Mouse (Mus musculus) bone marrow, adult 2 months (tissue): ENCODE measurements around the gene Ebf4. TPM values are rescaled to one million over a fixed set of nuclear protein-coding genes. Genes with fewer than 3 reads are reported as not detected.
"Not testable (repeated sequence)": the region's sequence is repeated elsewhere in the genome, so short reads cannot be mapped to it uniquely, and the experiment has no call there.

Experiments used
- H3K27ac ChIP-seq: fragments of 200-500 bp; 2 replicates; pipeline ENCODE4 v1.5.1; 2012; ENCODE audit warnings: low read depth, mild to moderate bottlenecking, control low read depth, inconsistent platforms, low read length; ENCODE audit not compliant: control insufficient read depth, poor library complexity, insufficient read depth
- H3K4me1 ChIP-seq: fragments of 200-500 bp; 2 replicates; pipeline ENCODE4 v1.6.1; 2011; ENCODE audit warnings: low read length; ENCODE audit not compliant: control insufficient read depth, insufficient read depth
- H3K4me3 ChIP-seq: fragments of 200-500 bp; replicated peaks from 2 replicates; pipeline ENCODE3; 2011; ENCODE audit warnings: mild to moderate bottlenecking, low read depth, low read length, control low read depth; ENCODE audit not compliant: control insufficient read depth
- CTCF ChIP-seq: fragments of 200-500 bp; IDR thresholded peaks from 2 replicates; pipeline ENCODE4 v1.5.1; 2011; ENCODE audit warnings: low read length, control low read depth; ENCODE audit not compliant: control insufficient read depth, insufficient read depth
- POLR2A ChIP-seq: fragments of 200-500 bp; IDR thresholded peaks from 2 replicates; pipeline ENCODE4 v1.6.1; 2011; ENCODE audit warnings: low read depth, mild to moderate bottlenecking, control low read depth, low read length, borderline replicate concordance; ENCODE audit not compliant: control insufficient read depth
- WGBS: fragments of 180-500 bp; shearing (Covaris S2); methylation state at CpG from one replicate; pipeline ENCODE4 v1.1.7; 2018; 5-methylcytosine and 5-hydroxymethylcytosine counted together
- polyA plus RNA-seq: library from polyadenylated mRNA; stranded (reverse); fragments of >200 nt; gene quantifications from 2 replicates; pipeline ENCODE4 v1.2.4, GENCODE M21; 2011; ENCODE audit warnings: low replicate concordance; ENCODE audit not compliant: missing spikeins, insufficient read depth, insufficient read length

Ebf4 gene
- polyA plus RNA-seq, 1 experiment, result not detected

DNA sequence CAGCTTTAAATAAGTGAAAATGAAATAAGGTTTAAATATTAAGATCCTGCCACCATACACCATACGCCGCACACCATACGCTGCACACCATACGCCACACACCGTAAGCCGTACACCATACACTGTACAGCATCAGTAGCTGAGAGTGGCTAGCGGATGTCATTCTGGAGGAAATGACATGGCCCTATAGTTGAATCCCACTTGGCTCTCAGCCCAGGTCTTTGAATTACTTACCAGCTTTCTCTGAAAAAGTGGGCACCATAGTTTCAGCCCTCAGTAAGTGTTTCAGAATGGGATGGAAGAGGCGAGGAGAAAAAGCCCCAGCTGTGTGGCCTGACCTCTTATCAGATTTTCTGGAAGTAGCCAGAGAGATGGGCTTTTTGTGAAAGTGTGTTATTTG, 58.4 kb downstream of the Ebf4 start:
- TF ChIP-seq POLR2A, result no peak
- TF ChIP-seq CTCF, result no peak
- H3K4me3 ChIP-seq, result no peak overlapping the region
- H3K27ac ChIP-seq, result no peak overlapping the region
- 89% methylated on average over 8 of the region's 8 CpGs for WGBS
- H3K4me1 ChIP-seq, result no peaks in the 10 kb centered on the region

GRCm38 (mm10) chr2:130353889-130354288, 58.9 kb downstream of the Ebf4 start:
- Histone ChIP-seq H3K4me1 (no peaks in the 10 kb centered on the region), H3K27ac (no peak overlapping the region), H3K4me3 (no peak overlapping the region)
- 71% methylated on average over 3 of the region's 3 CpGs for WGBS
- TF ChIP-seq CTCF (no peak), POLR2A (no peak)

DNA sequence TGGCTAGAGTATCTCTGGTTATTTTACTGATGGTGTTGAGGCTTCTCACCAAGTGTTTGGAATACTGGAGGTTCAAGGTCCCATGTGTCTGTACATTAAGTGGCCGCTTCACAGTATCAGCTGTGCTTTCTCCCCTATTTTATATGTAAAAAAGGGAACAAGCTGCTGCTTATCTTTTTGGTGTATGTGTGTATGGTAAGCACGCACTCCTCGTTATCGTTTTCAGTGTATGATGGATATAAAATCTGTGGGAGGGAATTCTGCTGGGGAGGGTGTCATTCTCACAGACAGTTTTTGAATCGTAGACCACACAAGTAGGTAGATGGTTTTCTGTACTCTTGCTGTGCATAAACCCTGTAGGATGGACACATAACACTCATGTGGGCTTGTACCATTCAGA, 62.6 kb downstream of the Ebf4 start:
- Histone ChIP-seq H3K4me3 (no peak overlapping the region), H3K4me1 (no peaks in the 10 kb centered on the region), H3K27ac (no peak overlapping the region)
- TF ChIP-seq POLR2A, result no peak
- no peak for TF ChIP-seq CTCF
- WGBS, result 67% methylated on average over 5 of the region's 5 CpGs

- WGBS, result 12% methylated on average over 5 of the region's 5 CpGs
- Histone ChIP-seq H3K4me3 (no peak overlapping the region), H3K4me1 (no peaks in the 10 kb centered on the region), H3K27ac (no peak overlapping the region)
- TF ChIP-seq POLR2A, result no peak
- no peak for TF ChIP-seq CTCF
These were observed 63.9 kb downstream of the Ebf4 start for GRCm38 (mm10) chr2:130358852-130359251.

GRCm38 (mm10) chr2:130362511-130363026, 67.6 kb downstream of the Ebf4 start:
- WGBS, result 6% methylated on average over 14 of the region's 14 CpGs
- Histone ChIP-seq H3K4me3 (no peak overlapping the region), H3K4me1 (no peaks in the 10 kb centered on the region), H3K27ac (no peak overlapping the region)
- TF ChIP-seq CTCF (no peak), POLR2A (no peak)

DNA sequence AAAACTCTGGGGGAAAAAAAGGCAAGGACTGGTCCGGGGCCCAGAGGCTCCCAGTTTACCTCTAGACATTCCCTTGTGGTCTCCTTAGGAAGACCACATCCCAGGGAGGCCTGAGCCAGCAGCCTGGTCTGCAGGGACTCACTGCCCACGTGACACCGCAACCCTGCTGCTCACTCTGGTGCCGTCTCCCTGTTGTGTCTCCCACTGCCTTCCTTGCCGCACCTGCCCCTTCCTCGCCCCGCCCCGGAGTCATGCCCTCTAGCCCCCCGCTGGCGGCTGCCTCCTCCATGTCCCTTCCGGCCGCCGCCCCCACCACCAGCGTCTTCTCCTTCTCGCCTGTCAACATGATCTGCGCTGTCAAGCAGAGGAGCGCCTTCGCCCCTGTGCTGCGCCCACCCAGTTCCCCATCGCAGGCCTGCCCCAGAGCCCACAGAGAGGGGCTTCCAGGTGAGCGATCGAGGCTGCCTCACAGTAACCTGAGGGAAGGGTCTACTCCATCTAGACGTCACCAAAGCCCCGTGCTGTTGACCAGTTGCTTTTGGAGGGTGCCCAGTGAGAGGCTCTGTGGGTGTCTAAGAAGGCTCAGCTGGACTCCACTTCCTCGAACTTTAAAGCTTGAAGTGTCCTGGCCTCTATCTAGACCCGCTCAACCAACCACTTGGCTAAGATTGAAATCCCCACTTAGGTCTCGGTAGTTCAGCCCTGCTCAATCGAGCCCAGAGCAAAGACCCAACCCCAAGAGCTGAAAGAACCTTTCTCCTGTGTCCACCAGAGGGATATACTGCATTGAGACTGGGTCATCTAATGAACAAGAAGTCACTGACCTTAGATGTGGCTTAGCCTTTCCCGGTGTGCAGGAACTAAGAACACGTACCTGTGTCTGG, 70.5 kb downstream of the Ebf4 start:
- H3K27ac ChIP-seq, result no peak overlapping the region
- 10% methylated on average over 30 of the region's 30 CpGs for WGBS
- TF ChIP-seq CTCF (no peak), POLR2A (no peak)
- H3K4me1 ChIP-seq, result no peaks in the 10 kb centered on the region
- no peak overlapping the region for H3K4me3 ChIP-seq

GRCm38 (mm10) chr2:130367386-130367785, 72.4 kb downstream of the Ebf4 start:
- WGBS, result 53% methylated on average over 4 of the region's 4 CpGs
- no peak for TF ChIP-seq CTCF
- Histone ChIP-seq H3K27ac (no peak overlapping the region), H3K4me1 (no peaks in the 10 kb centered on the region), H3K4me3 (no peak overlapping the region)

GRCm38 (mm10) chr2:130373026-130373425, 78.1 kb downstream of the Ebf4 start:
- 0% methylated on average over 1 of the region's 1 CpGs for WGBS
- not testable (repeated sequence) for H3K4me3 ChIP-seq, H3K27ac ChIP-seq, H3K4me1 ChIP-seq

GRCm38 (mm10) chr2:130374951-130375350, 80.0 kb downstream of the Ebf4 start:
- H3K4me3 ChIP-seq, result no peak overlapping the region
- TF ChIP-seq CTCF (no peak), POLR2A (no peak)
- no peaks in the 10 kb centered on the region for H3K4me1 ChIP-seq
- H3K27ac ChIP-seq, result no peak overlapping the region
- WGBS, result 64% methylated on average over 4 of the region's 4 CpGs
